Mouse (Mus musculus) bone marrow, adult 2 months (tissue): Measurements from ENCODE around the gene Aldoart2.

Experiments used
- CTCF ChIP-seq: fragments of 200-500 bp; IDR thresholded peaks from 2 replicates; pipeline ENCODE4 v1.5.1; 2011; ENCODE audit warnings: low read length, control low read depth; ENCODE audit not compliant: control insufficient read depth, insufficient read depth
- POLR2A ChIP-seq: fragments of 200-500 bp; IDR thresholded peaks from 2 replicates; pipeline ENCODE4 v1.6.1; 2011; ENCODE audit warnings: low read depth, mild to moderate bottlenecking, control low read depth, low read length, borderline replicate concordance; ENCODE audit not compliant: control insufficient read depth

GRCm38 (mm10) chr12:55526983-55527752, 37.9 kb upstream of the Aldoart2 start:
- TF ChIP-seq CTCF (no peak), POLR2A (no peak)
